Mouse (Mus musculus) heart, embryonic 14.5 days (tissue): ENCODE measurements around the gene Polr3b. TPM values are rescaled to one million over a fixed set of nuclear protein-coding genes. Genes with fewer than 3 reads are reported as not detected.

Experiments used
- ATAC-seq: fragments of 200-750 bp; cut with Nextera tagmentation; 2 replicates; pipeline ENCODE4 v1.8.0; 2017; ENCODE audit warnings: low read depth, moderate TSS enrichment; ENCODE audit not compliant: insufficient number of reproducible peaks, insufficient read depth, low FRiP score
- H3K27ac ChIP-seq, 2 experiments: fragments of 200-500 bp in 1 of 2; fragments of 300-500 bp in 1 of 2; sonication (generic) in 1 of 2; replicated peaks in 1 of 2; 2 replicates each; pipeline ENCODE4 v1.5.1; 2012 to 2014; ENCODE audit warnings: low read depth in 2 of 2, low read length in 2 of 2, control low read depth in 1 of 2, mild to moderate bottlenecking in 1 of 2, mixed read lengths in 1 of 2; ENCODE audit not compliant: control insufficient read depth in 1 of 2, insufficient read depth in 1 of 2
- H3K27me3 ChIP-seq: fragments of 300-500 bp; sonication (generic); 2 replicates; pipeline ENCODE4 v1.6.1; 2014; ENCODE audit warnings: mild to moderate bottlenecking, low read length, control low read depth; ENCODE audit not compliant: control insufficient read depth, insufficient read depth
- H3K36me3 ChIP-seq: fragments of 300-500 bp; sonication (generic); 2 replicates; pipeline ENCODE4 v1.6.1; 2014; ENCODE audit warnings: mild to moderate bottlenecking, control low read depth, low read length, mixed read lengths; ENCODE audit not compliant: control insufficient read depth, insufficient read depth
- H3K4me1 ChIP-seq, 2 experiments: fragments of 200-500 bp in 1 of 2; fragments of 300-500 bp in 1 of 2; sonication (generic) in 1 of 2; 2 replicates each; pipeline ENCODE4 v1.6.1; 2012 to 2014; ENCODE audit warnings: low read length in 2 of 2, control low read depth in 1 of 2, mixed read lengths in 1 of 2; ENCODE audit not compliant: control insufficient read depth in 2 of 2, insufficient read depth in 2 of 2
- H3K4me2 ChIP-seq: fragments of 300-500 bp; sonication (generic); 2 replicates; pipeline ENCODE4 v1.6.1; 2014; ENCODE audit warnings: mild to moderate bottlenecking, low read length
- H3K4me3 ChIP-seq, 2 experiments: fragments of 200-500 bp in 1 of 2; fragments of 300-500 bp in 1 of 2; sonication (generic) in 1 of 2; 2 replicates each; pipeline ENCODE4 v1.5.1; 2012 to 2014; ENCODE audit warnings: low read length in 2 of 2, mild to moderate bottlenecking in 2 of 2, control low read depth in 1 of 2, low read depth in 1 of 2, moderate library complexity in 1 of 2; ENCODE audit not compliant: control insufficient read depth in 1 of 2, insufficient read depth in 1 of 2
- H3K9ac ChIP-seq: fragments of 300-500 bp; sonication (generic); 2 replicates; pipeline ENCODE4 v1.6.1; 2014; ENCODE audit warnings: mild to moderate bottlenecking, low read length
- H3K9me3 ChIP-seq: fragments of 300-500 bp; sonication (generic); 2 replicates; pipeline ENCODE4 v1.6.1; 2016; ENCODE audit warnings: low read length, control low read depth; ENCODE audit not compliant: control insufficient read depth
- WGBS: fragments of 180-500 bp; shearing (Covaris S2); extraction: QIAGEN DNeasy Blood & Tissue Kit; methylation state at CpG from one replicate; pipeline ENCODE4 v1.1.7; 2014; 5-methylcytosine and 5-hydroxymethylcytosine counted together
- polyA plus RNA-seq: library from polyadenylated mRNA; unstranded; fragments of >200 nt; fragmentation: Nextera tagmentation; extraction: Ambion mirVana; gene quantifications from 2 replicates; pipeline ENCODE4 v1.2.1, GENCODE M21; 2014

Gene Polr3b
- polyA plus RNA-seq, 1 experiment from 2014 or later, result 12.9 TPM

GRCm38 (mm10) chr10:84638382-84638781, 16.3 kb downstream of the Polr3b start:
- no peaks in the 10 kb centered on the region for H3K9me3 ChIP-seq
- no peaks in the 10 kb centered on the region for H3K4me1 ChIP-seq
- ATAC-seq, result no peak
- H3K9ac ChIP-seq, result no peak overlapping the region
- no peak overlapping the region for H3K27ac ChIP-seq
- H3K4me3 ChIP-seq, result no peak overlapping the region
- no peak overlapping the region for H3K4me2 ChIP-seq
- WGBS, result 81% methylated on average over 4 of the region's 4 CpGs
- no peaks in the 10 kb centered on the region for H3K27me3 ChIP-seq
- peaks cover 68% of the 10 kb centered on the region for H3K36me3 ChIP-seq

DNA sequence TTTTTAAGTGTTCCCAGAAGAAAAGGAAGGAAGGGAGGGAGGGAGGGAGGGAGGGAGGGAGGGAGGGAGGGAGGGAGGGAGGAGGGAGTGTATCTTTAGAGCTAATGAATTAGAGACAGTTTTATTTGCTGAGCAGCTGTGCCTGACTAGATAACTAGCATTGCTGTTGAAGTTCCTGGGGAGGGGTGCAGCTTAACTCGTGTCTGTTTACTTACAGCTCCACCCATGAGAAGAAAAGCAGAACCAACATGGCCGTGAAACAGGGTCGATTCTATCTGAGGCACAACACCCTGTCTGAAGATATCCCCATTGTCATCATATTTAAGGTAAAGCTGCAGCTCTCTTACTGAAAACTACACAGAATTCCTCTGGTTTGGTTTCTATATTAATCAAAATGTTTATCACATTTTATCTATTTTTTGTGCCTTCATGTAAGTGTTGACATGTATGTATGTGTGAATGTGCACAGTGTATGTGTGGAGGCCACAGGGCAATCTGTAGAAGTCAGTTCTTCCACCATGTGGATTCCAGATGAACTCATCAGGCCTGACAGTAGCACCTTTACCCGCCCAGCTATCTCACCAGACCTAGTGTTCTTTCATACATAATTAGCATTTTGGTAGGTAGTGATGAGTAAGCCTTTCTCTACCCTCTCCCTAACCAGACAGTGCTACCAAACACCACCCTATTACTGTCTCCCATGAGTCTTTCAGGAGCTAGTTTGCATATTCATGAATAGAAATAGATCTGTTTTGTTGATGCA, 17.6 kb downstream of the Polr3b start:
- 69% methylated on average over 4 of the region's 4 CpGs for WGBS
- Histone ChIP-seq H3K27me3 (no peaks in the 10 kb centered on the region), H3K4me3 (no peak overlapping the region), H3K4me2 (no peak overlapping the region), H3K9ac (no peak overlapping the region), H3K9me3 (no peaks in the 10 kb centered on the region), H3K36me3 (peaks cover 61% of the 10 kb centered on the region), H3K27ac (no peak overlapping the region), H3K4me1 (no peaks in the 10 kb centered on the region)
- no peak for ATAC-seq

DNA sequence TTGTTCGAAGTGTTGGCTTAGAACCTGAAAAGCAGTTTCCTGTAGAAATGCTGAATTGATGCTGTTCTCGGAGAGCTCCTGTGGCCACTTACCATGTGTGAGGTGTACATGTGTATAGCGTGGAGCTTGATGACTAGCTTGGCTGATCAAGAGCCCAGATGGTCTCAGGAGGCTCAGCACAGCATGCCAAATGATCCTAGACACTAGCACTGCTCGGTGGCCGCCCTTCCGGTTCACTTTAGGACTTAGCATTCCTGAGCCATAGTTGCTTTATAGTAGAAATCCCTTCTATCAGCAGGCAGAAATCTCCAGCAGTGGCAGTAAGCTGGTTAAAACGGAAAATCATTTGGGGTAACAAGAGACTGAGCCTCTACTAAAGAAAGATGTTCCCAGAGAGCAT, 18.8 kb downstream of the Polr3b start:
- H3K4me1 ChIP-seq, result no peaks in the 10 kb centered on the region
- no peak overlapping the region for H3K9ac ChIP-seq
- H3K4me3 ChIP-seq, result no peak overlapping the region
- WGBS, result 85% methylated on average over 7 of the region's 7 CpGs
- no peaks in the 10 kb centered on the region for H3K9me3 ChIP-seq
- H3K4me2 ChIP-seq, result no peak overlapping the region
- H3K27ac ChIP-seq, result no peak overlapping the region
- H3K36me3 ChIP-seq, result peaks cover 50% of the 10 kb centered on the region
- no peaks in the 10 kb centered on the region for H3K27me3 ChIP-seq
- no peak for ATAC-seq

- Histone ChIP-seq H3K36me3 (peaks cover 48% of the 10 kb centered on the region), H3K9me3 (no peaks in the 10 kb centered on the region), H3K27me3 (no peaks in the 10 kb centered on the region), H3K27ac (no peak overlapping the region), H3K4me1 (no peaks in the 10 kb centered on the region), H3K4me2 (no peak overlapping the region), H3K9ac (no peak overlapping the region), H3K4me3 (no peak overlapping the region)
- 76% methylated on average over 2 of the region's 2 CpGs for WGBS
- no peak for ATAC-seq
Observed at GRCm38 (mm10) chr10:84641576-84641975, 19.5 kb downstream of the Polr3b start.

GRCm38 (mm10) chr10:84645940-84646339, 23.8 kb downstream of the Polr3b start:
- WGBS, result 83% methylated on average over 8 of the region's 8 CpGs

DNA sequence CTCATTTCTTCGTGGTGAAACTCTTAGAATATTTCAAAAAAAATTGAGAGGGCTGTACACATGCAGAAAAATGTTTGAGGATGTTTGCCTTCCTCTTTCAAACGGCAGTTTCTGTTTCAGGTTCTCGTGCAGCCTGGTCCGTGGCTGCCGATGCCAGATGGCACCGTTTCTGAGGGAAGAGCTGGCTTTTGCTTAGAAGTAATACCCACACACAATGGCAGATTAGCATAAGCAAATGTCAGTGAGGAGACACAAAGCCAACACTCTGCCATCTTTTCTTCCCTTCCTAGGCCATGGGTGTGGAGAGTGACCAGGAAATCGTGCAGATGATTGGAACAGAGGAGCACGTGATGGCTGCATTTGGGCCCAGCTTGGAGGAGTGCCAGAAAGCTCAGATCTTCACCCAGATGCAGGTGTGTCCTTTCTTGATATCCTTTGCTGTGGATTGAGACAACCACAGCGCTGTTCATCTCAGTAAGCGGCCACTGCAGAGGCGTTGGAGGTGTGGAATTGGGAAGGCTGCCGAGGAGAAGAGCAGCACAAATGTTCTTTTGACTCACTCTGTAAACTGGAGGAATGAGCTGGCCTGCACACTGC, 24.5 kb downstream of the Polr3b start:
- Histone ChIP-seq H3K4me1 (no peaks in the 10 kb centered on the region), H3K27me3 (no peaks in the 10 kb centered on the region), H3K27ac (no peak overlapping the region), H3K9ac (no peak overlapping the region), H3K4me2 (no peak overlapping the region), H3K36me3 (peaks cover 36% of the 10 kb centered on the region), H3K9me3 (no peaks in the 10 kb centered on the region), H3K4me3 (no peak overlapping the region)
- ATAC-seq, result no peak
- WGBS, result 86% methylated on average over 12 of the region's 12 CpGs

More at GRCm38 (mm10) chr10:84645940-84646339, 23.8 kb downstream of the Polr3b start:
- Histone ChIP-seq H3K36me3 (peaks cover 36% of the 10 kb centered on the region), H3K4me2 (no peak overlapping the region), H3K27me3 (no peaks in the 10 kb centered on the region), H3K27ac (no peak overlapping the region), H3K9me3 (no peaks in the 10 kb centered on the region), H3K4me1 (no peaks in the 10 kb centered on the region), H3K4me3 (no peak overlapping the region), H3K9ac (no peak overlapping the region)
- ATAC-seq, result no peak

DNA sequence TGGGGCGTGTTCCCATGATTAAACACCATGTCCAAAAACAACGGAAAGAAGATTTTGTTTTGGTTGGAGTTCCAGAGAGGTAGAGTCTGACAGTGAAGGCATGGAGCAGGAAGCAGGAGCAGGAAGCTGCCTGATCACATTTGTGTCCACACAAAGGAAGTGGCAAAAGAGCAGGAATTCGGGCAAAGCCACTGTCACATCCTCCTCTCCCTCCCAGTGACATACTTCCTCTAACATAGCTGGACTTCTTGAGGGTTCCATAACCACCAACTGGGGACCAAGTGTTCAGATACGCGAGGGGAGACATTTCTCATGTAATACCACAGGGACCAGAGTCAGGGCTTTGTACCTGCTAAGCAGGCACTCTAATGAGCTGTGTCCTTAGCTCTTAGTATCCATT, 25.2 kb downstream of the Polr3b start:
- Histone ChIP-seq H3K9me3 (no peaks in the 10 kb centered on the region), H3K27me3 (no peaks in the 10 kb centered on the region), H3K27ac (no peak overlapping the region), H3K9ac (no peak overlapping the region), H3K4me1 (no peaks in the 10 kb centered on the region), H3K4me2 (no peak overlapping the region), H3K4me3 (no peak overlapping the region), H3K36me3 (peaks cover 37% of the 10 kb centered on the region)
- whole genome bisulfite sequencing, result 81% methylated on average over 5 of the region's 5 CpGs
- no peak for ATAC-seq
